Mouse (Mus musculus) left cerebral cortex, adult 2 months (tissue): ENCODE measurements at regions not wholly inside any gene's neighbourhood (a gene's known extent, or its start where the extent isn't known, plus 50 kb on each side); places are given as distances from the start of the nearest gene placed in this dataset.
A peak's percentile ranks its signal among the peaks of the same experiment; 100 is the strongest.

Experiments
- DNase-seq, 2 experiments: peaks; one replicate each; pipeline ENCODE4 v3.0.0; 2021 to 2022; ENCODE audit warnings: low spot score in 2 of 2, mixed read lengths in 1 of 2; ENCODE audit errors: extremely low spot score in 1 of 2
- H3K27ac ChIP-seq: fragments of 200-600 bp; 2 replicates; pipeline ENCODE4 v1.8.1; 2022
- H3K4me3 ChIP-seq: fragments of 200-600 bp; 2 replicates; pipeline ENCODE4 v1.8.1; 2022
- CTCF ChIP-seq: fragments of 200-600 bp; IDR thresholded peaks from 2 replicates; pipeline ENCODE4 v1.8.1; 2022; ENCODE audit warnings: antibody characterized with exemption, mild to moderate bottlenecking, moderate library complexity
- intact Hi-C: fragments of 180-260 bp; cut with DNase I; formaldehyde crosslinking; loops from one replicate; pipeline ENCODE4 v1.15.1; 2025

GRCm38 (mm10) chr4:100616161-100616915 is 137.7 kb downstream of the Ube2u start:
- intact Hi-C loops = no loop called here
- no peak for TF ChIP-seq CTCF
- DNase-seq = no peak
- Histone ChIP-seq H3K27ac (no peak overlapping the region), H3K4me3 (no peak overlapping the region)

- no peak for TF ChIP-seq CTCF
- DNase-seq = no peak
- Histone ChIP-seq H3K4me3 (no peak overlapping the region), H3K27ac (no peak overlapping the region)
- intact Hi-C loops = no loop called here
These were observed 138.4 kb downstream of the Ube2u start for GRCm38 (mm10) chr4:100616916-100617488.

GRCm38 (mm10) chr4:100624656-100625055 is 146.0 kb downstream of the Ube2u start:
- DNase-seq = no peak
- intact Hi-C loops = no loop called here
- TF ChIP-seq CTCF = no peak
- H3K27ac ChIP-seq = no peak overlapping the region
- no peak overlapping the region for H3K4me3 ChIP-seq

- intact Hi-C loops = no loop called here
- no peak for TF ChIP-seq CTCF
These were observed 147.9 kb downstream of the Ube2u start for GRCm38 (mm10) chr4:100626551-100626950.

GRCm38 (mm10) chr4:100634388-100634787 is 142.1 kb upstream of the Cachd1 start:
- no peak for DNase-seq
- intact Hi-C loops = no loop called here

More at GRCm38 (mm10) chr4:100626551-100626950, 147.9 kb downstream of the Ube2u start:
- no peak for DNase-seq
- H3K4me3 ChIP-seq = no peak overlapping the region
- H3K27ac ChIP-seq = no peak overlapping the region

GRCm38 (mm10) chr4:100637597-100637996 is 138.9 kb upstream of the Cachd1 start:
- TF ChIP-seq CTCF = no peak
- no peak overlapping the region for H3K27ac ChIP-seq
- intact Hi-C loops = no loop called here

More at GRCm38 (mm10) chr4:100634388-100634787, 142.1 kb upstream of the Cachd1 start:
- Histone ChIP-seq H3K27ac (no peak overlapping the region), H3K4me3 (no peak overlapping the region)
- TF ChIP-seq CTCF = no peak

GRCm38 (mm10) chr4:100661154-100661553 is 115.3 kb upstream of the Cachd1 start:
- no peak overlapping the region for H3K27ac ChIP-seq
- no peak for DNase-seq
- no peak for TF ChIP-seq CTCF
- intact Hi-C loops = no loop called here
- H3K4me3 ChIP-seq = no peak overlapping the region

More at GRCm38 (mm10) chr4:100637597-100637996, 138.9 kb upstream of the Cachd1 start:
- no peak for DNase-seq
- H3K4me3 ChIP-seq = no peak overlapping the region

GRCm38 (mm10) chr4:100664619-100665264 is 111.7 kb upstream of the Cachd1 start:
- no peak overlapping the region for H3K4me3 ChIP-seq
- intact Hi-C loops = no loop called here
- peak in 1 of 2 experiments; percentile 15 for DNase-seq
- no peak overlapping the region for H3K27ac ChIP-seq
- no peak for TF ChIP-seq CTCF

- H3K4me3 ChIP-seq = no peak overlapping the region
- intact Hi-C loops = no loop called here
- TF ChIP-seq CTCF = no peak
- H3K27ac ChIP-seq = no peak overlapping the region
- DNase-seq = no peak
These were observed 105.9 kb upstream of the Cachd1 start for GRCm38 (mm10) chr4:100670553-100670952.

GRCm38 (mm10) chr4:100674916-100675315 is 101.6 kb upstream of the Cachd1 start:
- TF ChIP-seq CTCF = no peak
- intact Hi-C loops = no loop called here
- Histone ChIP-seq H3K4me3 (no peak overlapping the region), H3K27ac (no peak overlapping the region)
- no peak for DNase-seq

- H3K4me3 ChIP-seq = no peak overlapping the region
- TF ChIP-seq CTCF = no peak
- no peak for DNase-seq
- intact Hi-C loops = no loop called here
- H3K27ac ChIP-seq = no peak overlapping the region
These were observed 92.7 kb upstream of the Cachd1 start for GRCm38 (mm10) chr4:100683757-100684156.

GRCm38 (mm10) chr4:100700002-100700401 is 76.5 kb upstream of the Cachd1 start:
- H3K4me3 ChIP-seq = no peak overlapping the region
- TF ChIP-seq CTCF = no peak
- no peak for DNase-seq
- H3K27ac ChIP-seq = no peak overlapping the region
- intact Hi-C loops = no loop called here
